Mouse (Mus musculus) kidney, embryonic 16.5 days (tissue): ENCODE data around the gene Chgb. TPM values are rescaled to one million over a fixed set of nuclear protein-coding genes. Genes with fewer than 3 reads are reported as not detected.

Experiments
- ATAC-seq: fragments of 200-750 bp; cut with Nextera tagmentation; 2 replicates; pipeline ENCODE4 v1.8.0; 2017; ENCODE audit warnings: moderate TSS enrichment; ENCODE audit not compliant: low FRiP score, low TSS enrichment
- H3K27ac ChIP-seq: fragments of 300-500 bp; sonication (generic); 2 replicates; pipeline ENCODE4 v1.5.1; 2014; ENCODE audit warnings: low read length
- H3K27me3 ChIP-seq: fragments of 300-500 bp; sonication (generic); 2 replicates; pipeline ENCODE4 v1.6.1; 2014; ENCODE audit warnings: low read length, control low read depth, mixed read lengths; ENCODE audit not compliant: insufficient read depth
- H3K36me3 ChIP-seq: fragments of 300-500 bp; sonication (generic); 2 replicates; pipeline ENCODE4 v1.6.1; 2014; ENCODE audit warnings: low read length, control low read depth, mixed read lengths; ENCODE audit not compliant: insufficient read depth
- H3K4me1 ChIP-seq: fragments of 300-500 bp; sonication (generic); 2 replicates; pipeline ENCODE4 v1.6.1; 2014; ENCODE audit warnings: low read length, control low read depth, mixed read lengths; ENCODE audit not compliant: insufficient read depth
- H3K4me2 ChIP-seq: fragments of 300-500 bp; sonication (generic); replicated peaks from 2 replicates; pipeline ENCODE4 v1.6.1; 2014; ENCODE audit warnings: low read depth, low read length
- H3K4me3 ChIP-seq: fragments of 300-500 bp; sonication (generic); 2 replicates; pipeline ENCODE4 v1.5.1; 2014; ENCODE audit warnings: mild to moderate bottlenecking, low read length
- H3K9ac ChIP-seq: fragments of 300-500 bp; sonication (generic); replicated peaks from 2 replicates; pipeline ENCODE4 v1.6.1; 2014; ENCODE audit warnings: low read length
- H3K9me3 ChIP-seq: fragments of 300-500 bp; sonication (generic); 2 replicates; pipeline ENCODE4 v1.6.1; 2016; ENCODE audit warnings: low read length, control low read depth
- WGBS: fragments of 180-500 bp; shearing (Covaris S2); extraction: QIAGEN DNeasy Blood & Tissue Kit; methylation state at CpG from one replicate; pipeline ENCODE4 v1.1.7; 2014; 5-methylcytosine and 5-hydroxymethylcytosine counted together
- polyA plus RNA-seq: library from polyadenylated mRNA; unstranded; fragments of >200 nt; fragmentation: Nextera tagmentation; extraction: Ambion mirVana; gene quantifications from 2 replicates; pipeline ENCODE4 v1.2.1, GENCODE M21; 2015

Gene Chgb
- polyA plus RNA-seq = 4.9 and 9.7 TPM in 2 replicates

DNA sequence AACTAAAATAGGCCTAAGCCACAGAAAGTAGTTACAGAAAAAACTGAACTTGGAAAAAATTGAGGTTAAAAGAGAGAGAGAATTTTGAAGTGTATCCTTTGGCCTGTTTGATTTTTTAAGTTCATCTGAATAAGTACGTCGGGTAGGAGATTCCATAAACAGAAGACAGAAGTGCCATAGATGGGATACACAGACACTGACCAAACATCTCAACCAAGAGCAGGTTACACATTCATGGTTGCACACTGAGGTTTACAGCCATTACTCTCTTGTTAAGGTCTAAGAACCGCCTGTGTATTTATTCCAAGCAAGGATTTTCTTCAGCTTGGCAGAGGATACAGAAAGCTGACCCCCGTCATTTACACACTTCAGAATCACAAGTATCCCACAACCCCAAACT, at the start of gene Chgb:
TSS of gene Chgb (plus strand) at position 301 of the 400 bp plus-strand sequence.
- WGBS = 8% methylated on average over 4 of the region's 4 CpGs
- peak within 1 kb of the TSS; percentile 63 for H3K4me2 ChIP-seq
- H3K9me3 ChIP-seq = no peaks in the 10 kb centered on the region
- no peak for ATAC-seq
- H3K4me3 ChIP-seq = peak within 1 kb of the TSS; percentile 44
- no peaks in the 10 kb centered on the region for H3K4me1 ChIP-seq
- H3K9ac ChIP-seq = no peak within 1 kb of the TSS
- peaks cover 9% of the 10 kb centered on the region; the same call in 1 of the 2 replicates for H3K27me3 ChIP-seq
- no peak within 1 kb of the TSS for H3K27ac ChIP-seq
- no peaks in the 10 kb centered on the region for H3K36me3 ChIP-seq

DNA sequence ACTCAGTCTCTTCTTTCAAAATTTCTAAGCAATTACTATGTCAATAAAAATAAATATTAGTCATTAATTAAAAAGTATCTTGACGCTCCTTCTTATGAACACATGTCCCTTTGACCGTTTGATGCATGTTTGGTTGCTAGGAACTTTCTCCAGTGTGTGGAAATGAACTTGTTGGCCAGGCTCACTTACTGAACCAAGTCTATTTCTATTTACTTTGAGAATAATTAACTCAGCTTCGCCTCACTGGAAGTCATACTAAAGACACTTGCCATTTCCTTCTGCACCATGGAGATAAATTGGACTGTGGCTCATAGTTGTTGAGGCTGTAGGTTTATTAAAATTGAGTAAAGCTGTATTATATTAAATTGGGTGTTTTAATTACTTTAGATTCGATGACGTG, 48.1 kb upstream of the Chgb start:
- 62% methylated on average over 5 of the region's 5 CpGs for WGBS

DNA sequence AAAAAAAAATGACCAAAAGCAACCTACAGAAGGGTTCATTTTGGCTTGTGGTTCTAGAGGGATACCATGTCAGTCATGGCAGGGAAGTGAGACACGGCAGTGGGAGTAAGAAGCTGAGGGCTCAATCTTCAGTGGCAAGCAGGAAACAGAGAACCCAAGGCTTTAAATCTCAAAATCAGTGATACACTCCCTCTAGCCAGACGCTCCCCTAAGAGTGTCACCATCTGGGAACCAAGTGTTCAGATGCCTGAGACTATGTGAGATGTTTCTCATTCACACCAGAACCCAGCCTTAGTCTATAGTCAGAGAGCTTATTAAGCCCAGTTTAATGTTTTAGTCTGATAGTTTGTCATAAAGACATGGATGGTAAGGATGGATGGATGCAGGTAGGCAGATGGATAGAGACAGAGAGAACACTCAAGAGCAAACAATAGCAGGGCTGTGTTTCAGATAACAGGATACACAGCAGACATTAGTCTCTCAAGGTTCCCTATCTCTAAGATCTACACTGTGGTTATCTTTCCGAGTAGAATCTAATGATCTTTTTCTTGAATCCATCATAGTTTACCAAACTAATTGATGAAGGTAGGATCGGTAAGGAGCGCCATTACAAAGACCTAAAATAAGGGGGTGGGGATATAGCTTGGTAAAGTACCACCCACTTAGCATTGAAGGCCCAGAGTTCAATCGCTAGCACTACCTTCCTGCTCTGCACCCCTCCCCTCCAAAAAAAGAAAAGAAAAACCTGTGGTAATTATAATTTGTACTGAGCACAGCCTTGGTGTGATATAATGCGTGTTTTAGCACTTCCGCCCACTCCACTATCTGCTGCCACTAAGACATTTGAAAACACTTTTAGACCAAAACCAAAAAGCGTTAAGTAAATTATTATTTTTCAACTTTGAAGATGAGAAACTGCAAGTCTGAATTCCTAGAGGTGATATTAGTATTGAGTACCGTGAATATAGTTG, 47.2 kb upstream of the Chgb start:
- no peaks in the 10 kb centered on the region for H3K9me3 ChIP-seq
- no peak for ATAC-seq
- no peaks in the 10 kb centered on the region for H3K36me3 ChIP-seq
- H3K27me3 ChIP-seq = no peaks in the 10 kb centered on the region
- H3K4me2 ChIP-seq = no peak overlapping the region
- H3K27ac ChIP-seq = no peak overlapping the region
- no peak overlapping the region for H3K9ac ChIP-seq
- H3K4me1 ChIP-seq = no peaks in the 10 kb centered on the region
- no peak overlapping the region for H3K4me3 ChIP-seq
- 88% methylated on average over 10 of the region's 10 CpGs for WGBS

More for the DNA sequence above, 48.1 kb upstream of the Chgb start:
- Histone ChIP-seq H3K4me1 (no peaks in the 10 kb centered on the region), H3K4me2 (no peak overlapping the region), H3K9me3 (no peaks in the 10 kb centered on the region), H3K27me3 (no peaks in the 10 kb centered on the region), H3K9ac (no peak overlapping the region), H3K4me3 (no peak overlapping the region), H3K36me3 (no peaks in the 10 kb centered on the region), H3K27ac (no peak overlapping the region)
- peak; percentile 57; the same call in 1 of the 2 replicates for ATAC-seq

DNA sequence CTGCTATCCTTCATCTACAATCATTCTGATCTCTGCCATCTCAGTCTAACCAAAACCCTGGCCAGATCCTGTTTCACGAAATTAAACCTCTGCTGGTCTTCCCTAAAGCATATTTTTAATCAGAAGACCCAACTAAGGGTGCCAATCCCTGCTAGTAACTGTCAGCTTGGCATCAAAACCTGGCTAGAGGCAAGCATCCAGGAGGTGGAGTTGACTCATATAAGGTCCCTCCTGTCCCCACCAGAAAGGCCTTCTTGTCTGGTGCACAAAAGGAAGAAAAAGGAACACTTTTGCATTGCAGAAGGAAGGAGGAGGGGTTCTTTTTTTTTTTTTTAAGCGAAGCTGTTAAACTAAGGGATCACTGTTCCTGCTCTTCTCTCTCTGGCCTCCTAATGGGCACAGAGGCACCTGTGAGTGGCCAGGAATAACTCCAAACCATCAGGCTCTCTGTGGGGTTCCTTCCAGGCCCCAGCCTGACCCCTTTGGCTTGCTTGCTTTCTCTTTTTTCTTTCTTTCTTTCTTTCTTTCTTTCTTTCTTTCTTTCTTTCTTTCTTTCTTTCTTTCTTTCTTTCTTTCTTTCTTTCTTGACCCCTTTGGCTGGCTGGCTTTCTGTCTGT, 42.2 kb upstream of the Chgb start:
- no peak for ATAC-seq
- H3K4me1 ChIP-seq = 0 out of 2 replicates have a peak, but pooled peaks cover 2% of the 10 kb centered on the region
- WGBS = 81% methylated on average over 2 of the region's 2 CpGs
- no peak overlapping the region for H3K9ac ChIP-seq
- no peaks in the 10 kb centered on the region for H3K9me3 ChIP-seq
- H3K4me3 ChIP-seq = no peak overlapping the region
- H3K4me2 ChIP-seq = no peak overlapping the region
- no peaks in the 10 kb centered on the region for H3K27me3 ChIP-seq
- no peak overlapping the region for H3K27ac ChIP-seq
- no peaks in the 10 kb centered on the region for H3K36me3 ChIP-seq

DNA sequence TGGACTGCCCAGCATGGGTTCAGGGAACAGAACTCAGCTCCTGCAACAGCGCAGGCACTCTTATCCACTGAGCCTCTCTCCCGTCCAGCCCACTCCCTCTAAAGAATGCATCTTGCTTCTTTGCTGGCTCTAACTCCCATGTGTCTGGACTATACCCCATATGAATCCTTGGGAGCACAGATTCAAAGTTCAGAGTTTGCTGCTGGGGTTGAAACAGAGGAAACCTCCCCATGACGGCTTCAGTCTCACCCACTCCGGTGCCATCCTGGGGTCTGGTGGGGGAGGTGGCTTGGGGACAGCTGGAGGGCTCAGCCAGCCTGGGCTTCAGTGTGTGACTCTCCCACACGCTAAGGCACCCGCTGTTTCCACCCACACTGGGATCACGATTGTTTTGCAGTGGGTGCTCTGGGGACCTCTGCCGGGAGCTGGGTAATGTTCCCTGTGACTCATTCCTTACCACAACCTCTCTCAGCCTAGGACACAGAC, 39.2 kb upstream of the Chgb start:
- peak; percentile 79 for ATAC-seq
- WGBS = 58% methylated on average over 8 of the region's 8 CpGs
- Histone ChIP-seq H3K4me2 (no peak overlapping the region), H3K9ac (no peak overlapping the region), H3K36me3 (no peaks in the 10 kb centered on the region), H3K27me3 (no peaks in the 10 kb centered on the region), H3K4me1 (0 out of 2 replicates have a peak, but pooled peaks cover 2% of the 10 kb centered on the region), H3K27ac (no peak overlapping the region), H3K4me3 (no peak overlapping the region), H3K9me3 (no peaks in the 10 kb centered on the region)

DNA sequence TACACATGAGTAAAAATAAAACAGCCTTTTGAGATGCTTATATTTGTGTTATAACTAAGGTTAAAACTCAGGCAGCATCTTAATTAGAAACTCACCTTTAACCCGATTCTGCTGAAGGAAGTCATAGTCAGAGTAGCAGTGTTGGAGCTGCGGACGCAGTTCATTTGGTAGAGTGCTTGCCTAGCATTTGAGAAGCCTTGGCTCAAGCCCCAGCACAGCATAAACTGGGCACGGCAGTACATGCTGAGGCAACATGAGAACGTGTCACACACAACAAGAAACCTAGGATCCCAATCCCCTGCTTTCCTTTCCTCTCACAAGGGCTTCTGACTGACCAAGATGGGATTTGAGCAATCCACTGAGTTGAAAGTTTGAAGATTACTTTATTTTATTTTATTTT, 36.2 kb upstream of the Chgb start:
- H3K36me3 ChIP-seq = no peaks in the 10 kb centered on the region
- H3K4me2 ChIP-seq = no peak overlapping the region
- ATAC-seq = no peak
- H3K9me3 ChIP-seq = no peaks in the 10 kb centered on the region
- H3K27ac ChIP-seq = no peak overlapping the region
- H3K4me3 ChIP-seq = no peak overlapping the region
- no peaks in the 10 kb centered on the region for H3K27me3 ChIP-seq
- no peak overlapping the region for H3K9ac ChIP-seq
- 0 out of 2 replicates have a peak, but pooled peaks cover 2% of the 10 kb centered on the region for H3K4me1 ChIP-seq
- 86% methylated on average over 5 of the region's 5 CpGs for WGBS

DNA sequence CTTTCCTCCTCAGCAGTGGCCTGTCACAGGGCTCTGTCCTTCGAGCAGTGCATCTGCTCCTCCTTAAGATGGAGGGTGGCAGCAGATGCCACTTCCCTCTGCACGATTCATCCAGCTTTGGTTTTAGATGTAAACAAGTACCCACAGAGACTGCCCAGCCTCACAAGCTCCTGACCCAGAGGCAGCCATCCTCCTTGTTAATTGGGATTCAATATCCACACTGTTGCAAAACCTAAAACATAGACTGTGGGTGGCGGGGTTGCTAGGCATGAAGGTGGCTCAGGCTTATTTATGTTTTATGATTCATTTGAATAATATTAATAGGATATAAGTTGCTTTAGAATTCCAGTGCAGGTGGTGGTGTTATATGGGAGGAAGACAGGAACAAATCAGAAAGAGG, 35.0 kb upstream of the Chgb start:
- H3K4me2 ChIP-seq = no peak overlapping the region
- H3K9me3 ChIP-seq = no peaks in the 10 kb centered on the region
- H3K27me3 ChIP-seq = no peaks in the 10 kb centered on the region
- H3K36me3 ChIP-seq = peaks cover 5% of the 10 kb centered on the region; the same call in 1 of the 2 replicates
- no peak overlapping the region for H3K9ac ChIP-seq
- WGBS = 91% methylated on average over 3 of the region's 3 CpGs
- no peak for ATAC-seq
- no peak overlapping the region for H3K27ac ChIP-seq
- 0 out of 2 replicates have a peak, but pooled peaks cover 2% of the 10 kb centered on the region for H3K4me1 ChIP-seq
- H3K4me3 ChIP-seq = no peak overlapping the region

DNA sequence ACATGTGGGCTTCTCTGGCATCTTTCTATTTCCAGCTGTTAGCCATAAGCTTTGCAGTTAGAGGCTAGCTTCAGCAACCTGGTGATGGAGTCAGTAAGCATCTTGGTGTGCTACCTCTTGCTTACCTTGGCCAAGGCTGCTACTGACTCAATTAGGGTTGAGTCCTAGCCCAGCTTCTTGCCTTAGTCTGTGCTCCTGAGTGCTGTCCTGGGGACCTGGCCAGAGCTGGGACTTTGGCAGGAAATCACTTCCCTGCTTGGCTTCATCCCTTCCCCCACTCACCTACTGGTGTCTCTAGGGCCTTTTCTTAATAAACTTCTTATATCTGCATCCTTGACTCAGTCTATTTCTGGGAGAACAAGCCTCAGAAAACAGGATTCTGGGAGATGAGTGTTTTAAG, 30.4 kb upstream of the Chgb start:
- no peak overlapping the region for H3K9ac ChIP-seq
- peaks cover 5% of the 10 kb centered on the region; the same call in 1 of the 2 replicates for H3K36me3 ChIP-seq
- H3K4me2 ChIP-seq = no peak overlapping the region
- no peak for ATAC-seq
- H3K4me1 ChIP-seq = no peaks in the 10 kb centered on the region
- no peak overlapping the region for H3K4me3 ChIP-seq
- H3K9me3 ChIP-seq = no peaks in the 10 kb centered on the region
- H3K27me3 ChIP-seq = no peaks in the 10 kb centered on the region
- H3K27ac ChIP-seq = no peak overlapping the region

DNA sequence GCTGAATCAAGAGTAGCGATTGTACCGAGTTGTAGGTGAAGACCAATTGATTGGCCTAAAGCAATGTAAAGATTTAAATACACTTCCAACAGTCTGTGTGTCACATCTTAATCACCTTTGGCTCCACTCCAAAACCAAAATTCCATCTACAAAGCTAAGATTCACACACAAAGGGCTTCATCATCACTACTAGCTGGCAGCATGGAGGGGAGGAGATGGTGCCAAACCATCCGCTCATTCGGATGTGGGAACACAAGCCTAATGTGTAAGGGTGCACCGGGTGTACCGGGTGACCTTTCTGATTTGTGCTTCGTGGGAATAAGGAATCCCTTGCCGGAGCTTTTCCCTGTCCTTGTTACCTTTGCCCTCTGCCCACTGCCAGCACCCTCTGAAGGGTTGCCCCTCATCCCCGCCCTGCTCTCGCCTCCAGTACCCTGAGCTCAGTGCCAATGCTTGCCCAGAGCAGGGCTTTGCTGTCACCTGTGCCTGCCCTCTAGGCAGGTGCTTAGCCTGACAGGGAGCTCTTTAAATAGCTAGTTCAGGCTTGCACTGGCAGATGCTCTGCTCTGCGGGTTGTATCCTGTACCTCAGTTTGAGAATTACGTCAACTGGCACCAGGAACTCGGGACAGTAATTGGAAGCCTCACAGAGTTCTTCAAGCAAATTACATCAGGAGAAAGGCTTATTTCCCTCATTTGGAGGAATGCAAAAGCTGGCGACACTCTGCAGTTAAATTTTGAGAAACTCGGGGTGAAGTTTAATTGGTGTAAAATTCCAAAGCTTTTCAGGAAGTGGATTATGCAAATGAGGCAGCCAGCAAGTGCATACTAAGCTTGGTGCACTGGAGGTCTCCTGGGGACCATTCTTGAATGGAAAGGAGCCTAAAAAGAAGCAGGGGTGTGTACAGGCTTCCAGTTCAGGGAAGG, 29.7 kb upstream of the Chgb start:
- WGBS = 76% methylated on average over 15 of the region's 15 CpGs
- no peak overlapping the region for H3K4me2 ChIP-seq
- H3K36me3 ChIP-seq = peaks cover 5% of the 10 kb centered on the region; the same call in 1 of the 2 replicates
- no peaks in the 10 kb centered on the region for H3K27me3 ChIP-seq
- H3K9me3 ChIP-seq = no peaks in the 10 kb centered on the region
- no peak overlapping the region for H3K27ac ChIP-seq
- no peak for ATAC-seq
- H3K9ac ChIP-seq = no peak overlapping the region
- H3K4me1 ChIP-seq = no peaks in the 10 kb centered on the region
- H3K4me3 ChIP-seq = no peak overlapping the region
